In genomic region chr8:126598218-126598617, GRCm38 (mm10) we compare ENCODE assay signal across 12 mouse cellular contexts. TPM values are rescaled to one million over a fixed set of nuclear protein-coding genes. Genes with fewer than 3 reads are reported as not detected.
A peak's percentile ranks its signal among the peaks of the same experiment; 100 is the strongest.
DNase-seq lines count a peak whose midpoint lies in the region; ATAC-seq and TF ChIP-seq lines count a peak whose summit lies in the region.
"Had no signal": no experiment of that assay in that cellular context is flagged by ENCODE, and none has a peak within 500 bp of the region (broad histone marks: within the 10 kb centered on the region; RNA-seq: fewer than 3 reads in every experiment).

No protein-coding gene starts in this region.

- TF ChIP-seq EP300 in lung, postnatal 0 days (IDR thresholded peaks at IDR 0.05): no peak

- no peak for TF ChIP-seq POLR2A in kidney, adult 2 months (IDR thresholded peaks at IDR 0.05; ENCODE audit: low read depth, low read length)

- peak overlapping the region; percentile 22; the same call in 1 of the 2 replicates for H3K4me3 ChIP-seq in heart, embryonic 10.5 days
- H3K4me3 ChIP-seq in lung, postnatal 0 days (ENCODE audit: low read depth, low read length): no peak overlapping the region
- H3K4me3 ChIP-seq in stomach, embryonic 16.5 days (replicated peaks; ENCODE audit: low read length): no peak overlapping the region
- H3K4me3 ChIP-seq in kidney, adult 2 months (ENCODE audit: insufficient read depth, low read depth, low read length): no peak overlapping the region

- no peaks in the 10 kb centered on the region for H3K9me3 ChIP-seq in heart, embryonic 10.5 days
- no peaks in the 10 kb centered on the region for H3K9me3 ChIP-seq in lung, postnatal 0 days (ENCODE audit: low read length)
- H3K9me3 ChIP-seq in stomach, embryonic 16.5 days (replicated peaks; ENCODE audit: control insufficient read depth, low read length): no peaks in the 10 kb centered on the region

- no peak for ATAC-seq in lung, postnatal 0 days
- ATAC-seq in stomach, embryonic 16.5 days (ENCODE audit: insufficient read depth, low FRiP score): no peak

- 11% methylated on average over 12 of the region's 12 CpGs for WGBS in heart, embryonic 10.5 days
- 33% methylated on average over 12 of the region's 12 CpGs for WGBS in lung, postnatal 0 days
- WGBS in stomach, embryonic 16.5 days: 36% methylated on average over 12 of the region's 12 CpGs
- 79% methylated on average over 12 of the region's 12 CpGs for WGBS in kidney, adult 2 months

- TF ChIP-seq CTCF in lung, postnatal 0 days (IDR thresholded peaks at IDR 0.05): no peak
- no peak for TF ChIP-seq CTCF in kidney, adult 2 months (conservative IDR thresholded peaks at IDR 0.05; ENCODE audit: insufficient read depth, insufficient read length, low read depth, low read length)

- peaks cover 69% of the 10 kb centered on the region for H3K4me1 ChIP-seq in heart, embryonic 10.5 days
- peaks cover 35% of the 10 kb centered on the region for H3K4me1 ChIP-seq in lung, postnatal 0 days (ENCODE audit: insufficient read depth, low read depth, low read length)
- H3K4me1 ChIP-seq in stomach, embryonic 16.5 days (ENCODE audit: control insufficient read depth, insufficient read depth, low read length): peaks cover 50% of the 10 kb centered on the region
- peaks cover 22% of the 10 kb centered on the region for H3K4me1 ChIP-seq in kidney, adult 2 months (ENCODE audit: control insufficient read depth, insufficient read depth, low read length)

- peak overlapping the region; percentile 100 for H3K27ac ChIP-seq in heart, embryonic 10.5 days
- H3K27ac ChIP-seq in lung, postnatal 0 days (ENCODE audit: low read length): peak overlapping the region; percentile 54; the same call in 1 of the 2 replicates
- H3K27ac ChIP-seq in stomach, embryonic 16.5 days (ENCODE audit: low read length): peak overlapping the region; percentile 44; the same call in 1 of the 2 replicates
- no peak overlapping the region for H3K27ac ChIP-seq in kidney, adult 2 months (ENCODE audit: insufficient read depth, low read depth, low read length)

- no peak overlapping the region for H3K9ac ChIP-seq in lung, postnatal 0 days (replicated peaks; ENCODE audit: low read depth)
- no peak overlapping the region for H3K9ac ChIP-seq in stomach, embryonic 16.5 days (ENCODE audit: low read length)

- H3K36me3 ChIP-seq in heart, embryonic 10.5 days: no peaks in the 10 kb centered on the region
- no peaks in the 10 kb centered on the region for H3K36me3 ChIP-seq in lung, postnatal 0 days (ENCODE audit: insufficient read depth, low read length)
- H3K36me3 ChIP-seq in stomach, embryonic 16.5 days (ENCODE audit: control insufficient read depth, insufficient read depth, low read length): no peaks in the 10 kb centered on the region
- no peaks in the 10 kb centered on the region for H3K36me3 ChIP-seq in kidney, adult 2 months (ENCODE audit: control insufficient read depth, insufficient read depth, low read length)

- H3K4me2 ChIP-seq in lung, postnatal 0 days (replicated peaks; ENCODE audit: low read depth, low read length): no peak overlapping the region
- no peak overlapping the region for H3K4me2 ChIP-seq in stomach, embryonic 16.5 days (ENCODE audit: low read depth, low read length)
- H3K4me2 ChIP-seq: midbrain, embryonic 11.5 days had no signal

- DNase-seq in heart, embryonic 10.5 days (ENCODE audit: low spot score): no peak
- no peak for DNase-seq in heart, adult 8-10 months (ENCODE audit: low spot score)
- DNase-seq in lung, postnatal 0 days (ENCODE audit: low spot score): peak; percentile 43
- DNase-seq in lung, postnatal 4 days: no peak
- DNase-seq in liver: peak; percentile 73
- DNase-seq in kidney, adult 2 months: no peak
- no peak for DNase-seq in embryo, embryonic 10.5 days (ENCODE audit: low spot score)
- DNase-seq: cerebellum, adult 11-12 months; kidney, postnatal 25 days; right cerebral cortex, postnatal 14 days had no signal

- no peaks in the 10 kb centered on the region for H3K27me3 ChIP-seq in heart, embryonic 10.5 days (ENCODE audit: insufficient read depth, poor library complexity, severe bottlenecking)
- H3K27me3 ChIP-seq in lung, postnatal 0 days (replicated peaks; ENCODE audit: insufficient read depth, low read length): no peaks in the 10 kb centered on the region
- no peaks in the 10 kb centered on the region for H3K27me3 ChIP-seq in stomach, embryonic 16.5 days (ENCODE audit: control insufficient read depth, insufficient read depth, low read length)
- no peaks in the 10 kb centered on the region for H3K27me3 ChIP-seq in kidney, adult 2 months (replicated peaks; ENCODE audit: control insufficient read depth, insufficient read depth, low read length)

RNA-seq across cellular contexts. Expression of gene Irf2bp2, which starts 4.4 kb away (rescaled TPM):
- 4.6 and 6.5 TPM in 2 replicates for polyA plus RNA-seq in heart, embryonic 10.5 days (2016; fragmentation: Nextera tagmentation; extraction: Ambion mirVana)
- 10 to 100 TPM; 41.8 to 60.9 (median 50.3) TPM for total RNA-seq in heart, adult 8-10 months (2022)
- 19.5 and 24.1 TPM in 2 replicates for polyA plus RNA-seq in lung, postnatal 0 days (2015; fragmentation: Nextera tagmentation; extraction: Ambion mirVana)
- 9.9 and 10.8 TPM in 2 replicates for polyA plus RNA-seq in stomach, embryonic 16.5 days (2015; fragmentation: Nextera tagmentation; extraction: Ambion mirVana)
- 40.6 and 46.6 TPM in 2 replicates for polyA plus RNA-seq in kidney, adult 2 months (2012; rRNA removed)

Comparison
In these comparisons a context has a peak if more than half of its experiments do, and no peak if none do; other contexts are left out.
1. DNase-seq: peak in lung, postnatal 0 days (single experiment) and liver (single experiment); none in heart, embryonic 10.5 days (single experiment), heart, adult 8-10 months (single experiment), lung, postnatal 4 days (0 of 2), kidney, adult 2 months (single experiment) and embryo, embryonic 10.5 days (single experiment).